Mouse (Mus musculus) lung, adult 2 months (tissue): ENCODE measurements at regions not wholly inside any gene's neighbourhood (a gene's known extent, or its start where the extent isn't known, plus 50 kb on each side); places are given as distances from the start of the nearest gene placed in this dataset.
"Not testable (repeated sequence)": the region's sequence is repeated elsewhere in the genome, so short reads cannot be mapped to it uniquely, and the experiment has no call there.

Experiments used
- CTCF ChIP-seq: fragments of 200-500 bp; IDR thresholded peaks from 2 replicates; pipeline ENCODE4 v1.5.1; 2011; ENCODE audit warnings: mild to moderate bottlenecking, low read length, control low read depth; ENCODE audit not compliant: insufficient read depth
- POLR2A ChIP-seq: fragments of 200-500 bp; IDR thresholded peaks from 2 replicates; pipeline ENCODE4 v1.6.1; 2011; ENCODE audit warnings: low read depth, mild to moderate bottlenecking, control low read depth, low read length, borderline replicate concordance; ENCODE audit errors: extremely low read depth

- not testable (repeated sequence) for TF ChIP-seq CTCF, POLR2A
These were observed 335.7 kb upstream of the Cwc22 start for GRCm38 (mm10) chr2:78281846-78282245.
